Mouse (Mus musculus) cerebellum, adult (tissue): ENCODE measurements at regions not wholly inside any gene's neighbourhood (a gene's known extent, or its start where the extent isn't known, plus 50 kb on each side); places are given as distances from the start of the nearest gene placed in this dataset.

ENCODE experiments used
- ATAC-seq: cut with Nextera tagmentation; 2 replicates; pipeline ENCODE4 v1.9.2; 2017; ENCODE audit warnings: mild to moderate bottlenecking, moderate library complexity, mixed read lengths; ENCODE audit not compliant: insufficient number of reproducible peaks, low FRiP score, low TSS enrichment

DNA sequence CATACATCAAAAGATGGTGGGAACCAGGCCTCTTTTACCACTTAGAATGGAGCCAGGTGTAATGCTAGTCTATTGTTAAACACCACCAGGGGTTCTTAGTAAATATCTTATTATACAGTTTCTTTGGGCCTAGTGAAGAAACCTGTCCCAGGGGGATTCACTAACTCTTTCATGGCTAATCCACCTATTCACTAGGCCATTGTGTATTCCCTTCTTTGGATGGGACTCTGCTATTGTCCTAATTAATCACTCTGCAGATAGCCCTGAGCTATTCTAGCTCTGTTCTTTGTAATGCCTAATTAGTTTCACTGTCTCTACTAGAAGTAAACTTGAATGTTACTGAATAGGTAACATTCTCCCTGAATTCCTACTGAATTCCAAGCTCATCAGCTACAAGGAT, 107.6 kb upstream of the Ahr start:
- no peak for ATAC-seq

DNA sequence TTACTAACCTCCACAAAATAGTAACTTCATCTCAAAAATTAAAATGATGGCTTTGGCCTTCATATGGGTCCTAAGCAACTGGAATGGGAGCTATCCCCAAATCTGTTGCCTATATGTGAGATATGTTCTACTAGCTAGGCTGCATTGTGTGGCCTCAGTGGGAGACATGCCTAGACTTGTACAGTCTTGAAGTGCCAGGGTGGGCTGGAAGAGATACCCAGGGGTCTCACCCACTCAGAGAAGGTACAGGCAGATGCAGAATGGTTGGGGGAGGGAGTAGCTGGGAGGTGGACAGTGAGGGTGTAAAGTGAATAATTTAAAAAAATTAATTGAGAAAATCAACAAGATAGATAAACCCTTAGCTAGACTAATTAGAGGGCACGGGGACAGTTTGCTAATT, 106.9 kb upstream of the Ahr start:
- ATAC-seq, result no peak

GRCm38 (mm10) chr12:35640911-35641345, 106.1 kb upstream of the Ahr start:
- ATAC-seq, result no peak

GRCm38 (mm10) chr12:35623484-35623883, 88.6 kb upstream of the Ahr start:
- ATAC-seq, result no peak

DNA sequence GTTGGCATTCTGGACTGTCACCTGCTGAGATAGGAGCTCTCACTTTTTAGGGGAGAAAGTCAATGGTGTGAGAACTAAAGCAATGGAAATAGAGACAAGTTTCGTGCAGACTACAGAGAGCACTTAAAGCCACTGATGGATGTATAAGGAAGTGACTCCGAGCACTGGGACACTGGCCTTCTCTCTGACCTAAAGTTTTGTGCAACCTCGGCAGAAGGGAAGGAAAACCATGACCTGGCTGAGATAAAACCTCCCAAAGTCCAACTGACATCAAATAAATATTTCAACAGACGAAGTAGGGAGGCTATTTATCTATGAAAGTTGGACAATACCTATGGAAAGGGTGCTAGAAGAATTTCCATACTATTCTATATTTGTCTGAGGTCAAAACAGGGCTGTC, 80.0 kb upstream of the Ahr start:
- no peak for ATAC-seq

DNA sequence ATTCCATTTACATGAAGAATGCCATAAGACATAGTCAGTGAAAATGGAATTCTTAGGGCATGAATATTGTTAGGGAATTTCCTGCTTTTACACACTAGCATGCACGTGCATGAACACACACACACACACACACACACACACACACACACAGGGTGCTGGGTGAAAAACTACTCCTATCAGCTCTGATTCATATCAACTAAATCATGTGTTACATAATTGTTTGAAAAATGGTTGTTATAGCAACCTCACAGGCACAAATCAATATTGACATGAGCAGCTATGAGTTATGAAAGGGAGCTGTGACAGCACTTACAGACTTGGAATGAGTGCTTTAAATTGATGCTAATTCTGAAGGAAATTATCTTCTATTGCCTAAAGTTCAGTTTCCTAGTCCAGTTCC, 72.8 kb upstream of the Ahr start:
- ATAC-seq, result no peak

- ATAC-seq, result no peak
These were observed 68.9 kb upstream of the Ahr start for GRCm38 (mm10) chr12:35603742-35604141.

DNA sequence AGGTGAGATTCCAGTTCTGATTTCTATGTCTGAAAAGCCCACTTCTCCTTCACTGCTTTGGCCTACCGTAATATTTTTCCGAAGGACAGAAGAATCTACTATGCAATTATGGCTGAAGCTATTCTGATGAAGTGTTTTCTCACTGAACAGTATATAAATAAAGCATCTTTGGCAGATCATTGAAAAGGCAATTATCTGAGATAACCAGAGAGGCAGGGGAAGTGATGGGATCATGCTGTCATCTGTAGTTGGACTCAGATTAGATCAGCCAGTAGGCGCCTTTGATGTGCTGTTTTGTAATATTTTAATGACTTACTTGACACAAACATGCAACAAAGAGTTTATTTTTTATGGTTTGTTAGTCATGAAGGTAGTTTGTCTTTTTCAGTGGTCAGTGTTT, 67.8 kb upstream of the Ahr start:
- ATAC-seq, result no peak

DNA sequence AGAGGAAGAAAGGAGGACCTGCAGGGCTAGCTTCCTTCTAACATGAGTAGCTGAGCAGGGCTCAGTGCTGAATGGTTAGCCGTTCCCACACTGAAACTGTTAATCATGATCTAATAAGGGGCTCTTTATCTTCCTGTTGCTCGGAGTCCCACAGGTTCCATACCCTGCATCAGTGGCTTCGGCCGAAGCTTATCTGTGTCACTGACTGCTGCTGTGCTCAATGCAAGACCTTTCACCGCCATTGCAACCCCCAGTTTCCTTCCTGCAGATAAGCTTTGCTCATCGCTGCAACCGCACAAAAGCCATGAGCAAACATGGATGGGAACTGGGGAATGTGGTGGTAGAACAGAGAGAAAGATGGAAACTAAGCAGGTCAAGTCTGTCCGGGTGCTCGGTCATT, 63.5 kb upstream of the Ahr start:
- ATAC-seq, result peak; percentile 40; the same call in 1 of the 2 replicates

DNA sequence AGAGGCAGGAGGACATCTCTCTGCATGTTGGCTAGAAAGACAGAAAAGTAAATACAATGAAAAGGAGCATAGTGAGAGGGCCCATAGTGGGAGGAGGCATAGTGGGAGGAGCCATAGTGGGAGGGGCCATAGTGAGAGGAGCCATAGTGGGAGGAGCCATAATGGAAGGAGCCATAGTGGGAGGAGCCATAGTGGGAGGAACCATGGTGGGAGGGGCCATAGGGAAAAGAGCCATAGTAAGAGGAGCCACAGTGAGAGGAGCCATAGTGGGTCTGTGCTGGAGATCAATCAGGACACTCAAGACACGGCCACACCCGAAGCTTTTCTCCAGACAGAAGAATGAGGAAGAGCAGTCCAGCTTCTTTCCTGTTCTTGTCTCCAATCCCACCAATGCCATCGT, 58.0 kb upstream of the Ahr start:
- no peak for ATAC-seq
